Mouse (Mus musculus): Measurements from ENCODE around the gene Bcap31. TPM values are rescaled to one million over a fixed set of nuclear protein-coding genes. Genes with fewer than 3 reads are reported as not detected.

Bcap31 gene
- total RNA-seq, 1 experiment from 2014 or later = 262 TPM

DNA sequence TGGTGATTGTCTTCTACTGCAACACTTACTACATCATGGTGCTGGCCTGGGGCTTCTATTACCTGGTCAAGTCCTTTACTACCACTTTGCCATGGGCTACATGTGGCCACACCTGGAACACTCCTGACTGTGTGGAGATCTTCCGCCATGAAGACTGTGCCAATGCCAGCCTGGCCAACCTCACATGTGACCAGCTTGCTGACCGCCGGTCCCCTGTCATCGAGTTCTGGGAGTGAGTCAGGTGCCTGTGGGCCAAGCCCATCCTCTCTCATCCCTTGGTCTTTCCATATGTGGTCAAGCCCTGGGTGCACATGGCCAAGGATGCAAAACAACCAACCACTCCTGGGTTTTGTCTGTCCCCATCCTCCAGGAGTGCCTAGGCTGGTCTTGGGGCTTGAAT is 39.3 kb downstream of the Bcap31 start:
- no peak for DNase-seq

DNA sequence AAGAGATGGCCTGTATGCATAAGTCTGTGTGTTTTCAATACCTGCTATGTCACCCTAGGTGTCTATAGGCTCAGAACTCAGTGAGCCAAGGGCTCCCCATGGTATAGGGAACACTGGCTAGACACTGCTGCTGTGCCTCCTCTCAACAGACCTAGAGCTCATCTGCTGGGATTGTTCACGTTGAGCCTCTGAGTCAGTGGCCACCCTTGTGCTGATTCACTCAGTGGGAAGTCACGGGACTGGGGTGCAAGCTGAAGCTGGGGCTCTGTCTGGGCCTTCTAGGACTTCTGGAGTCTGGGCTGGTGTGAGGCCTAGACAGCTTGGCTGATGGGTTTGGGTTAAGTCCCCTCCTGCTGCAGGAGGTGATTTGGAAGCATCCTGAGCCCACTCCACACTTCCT is 40.7 kb downstream of the Bcap31 start:
- DNase-seq = peak; percentile 42

DNA sequence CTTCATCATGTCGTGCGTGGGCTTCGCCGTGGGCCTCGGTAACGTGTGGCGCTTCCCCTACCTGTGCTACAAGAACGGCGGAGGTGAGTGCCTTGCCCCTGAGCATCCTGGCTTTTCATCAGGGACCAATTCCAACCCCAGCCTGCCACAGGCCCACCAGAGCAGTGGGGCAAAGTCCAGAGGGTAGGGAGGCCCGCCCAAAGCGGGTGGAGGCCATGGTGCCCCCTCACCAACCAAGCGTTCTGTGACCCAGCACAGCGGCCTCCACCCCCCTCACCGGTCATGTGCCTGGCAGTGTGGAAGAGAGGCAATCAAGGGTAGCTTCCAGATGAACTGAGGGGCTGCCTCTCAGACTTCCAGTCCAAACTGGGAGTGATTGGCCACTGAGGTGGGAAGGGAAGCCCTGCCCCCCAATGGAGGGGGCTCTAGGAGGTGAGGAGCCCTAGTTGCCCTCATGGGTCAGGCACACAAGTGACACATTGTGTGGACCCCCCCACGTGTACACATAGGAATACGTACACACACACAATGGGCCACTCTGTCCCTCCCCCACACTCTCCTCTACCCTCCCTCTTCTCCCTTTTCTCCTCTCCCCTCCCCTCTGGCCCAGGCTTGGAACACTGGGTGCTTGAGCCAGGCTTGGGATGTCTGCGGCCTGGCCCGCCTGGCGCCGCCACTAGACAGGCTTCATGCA is 41.9 kb downstream of the Bcap31 start:
- DNase-seq = no peak

DNA sequence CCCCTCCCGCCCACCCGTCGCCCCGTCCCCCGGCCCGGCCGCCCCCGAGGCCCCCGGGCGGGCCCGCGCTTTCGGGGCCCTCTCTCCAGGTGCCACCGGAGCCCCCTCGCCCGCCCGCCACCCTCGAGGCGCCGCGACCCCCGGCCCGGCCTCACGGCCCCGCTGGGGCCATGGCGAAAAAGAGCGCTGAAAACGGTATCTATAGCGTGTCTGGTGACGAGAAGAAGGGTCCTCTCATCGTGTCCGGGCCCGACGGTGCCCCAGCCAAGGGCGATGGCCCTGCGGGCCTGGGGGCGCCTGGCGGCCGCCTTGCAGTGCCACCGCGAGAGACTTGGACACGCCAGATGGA is 42.4 kb downstream of the Bcap31 start:
- DNase-seq = no peak

DNA sequence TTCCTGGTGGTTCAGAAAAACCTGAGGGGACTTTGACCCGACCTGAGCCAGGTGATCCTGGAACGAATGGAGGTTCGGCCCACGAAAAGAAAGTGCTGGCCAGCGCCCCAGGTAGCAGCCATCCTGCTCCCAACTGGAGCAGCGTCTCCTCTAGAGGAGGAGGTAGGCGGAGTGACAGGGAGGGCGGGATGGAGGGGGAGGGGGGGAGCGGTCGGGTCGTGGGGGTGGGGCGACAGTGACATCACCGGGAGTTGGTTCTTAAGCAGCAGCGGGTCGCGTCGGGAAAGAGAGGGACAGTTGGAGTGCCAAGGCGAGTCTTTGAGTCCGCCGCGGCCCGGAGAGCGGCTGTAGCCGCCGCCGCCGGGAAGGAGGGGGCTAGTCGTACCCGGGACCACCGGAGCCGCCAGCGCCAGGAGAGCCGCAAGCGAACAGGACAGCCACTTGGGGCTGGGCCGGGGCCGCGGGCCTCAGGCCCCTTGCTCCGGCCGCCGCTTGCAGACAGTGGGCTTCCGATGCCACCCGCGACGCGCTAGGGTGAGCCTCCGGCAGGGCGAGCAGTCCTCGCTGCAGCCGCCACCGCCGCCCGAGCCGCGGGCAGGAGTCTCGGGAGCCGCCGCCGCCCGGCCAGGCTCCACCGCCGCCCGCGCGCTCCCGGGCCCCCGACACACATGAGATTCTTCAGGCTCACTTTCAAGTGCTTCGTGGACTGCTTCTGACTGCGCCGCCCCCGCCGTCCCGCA is 42.9 kb downstream of the Bcap31 start, which contains the start of gene Slc6a8:
Gene Slc6a8 (plus strand): TSS at position 272 of the 740 bp plus-strand sequence.
- DNase-seq = peak; percentile 83

DNA sequence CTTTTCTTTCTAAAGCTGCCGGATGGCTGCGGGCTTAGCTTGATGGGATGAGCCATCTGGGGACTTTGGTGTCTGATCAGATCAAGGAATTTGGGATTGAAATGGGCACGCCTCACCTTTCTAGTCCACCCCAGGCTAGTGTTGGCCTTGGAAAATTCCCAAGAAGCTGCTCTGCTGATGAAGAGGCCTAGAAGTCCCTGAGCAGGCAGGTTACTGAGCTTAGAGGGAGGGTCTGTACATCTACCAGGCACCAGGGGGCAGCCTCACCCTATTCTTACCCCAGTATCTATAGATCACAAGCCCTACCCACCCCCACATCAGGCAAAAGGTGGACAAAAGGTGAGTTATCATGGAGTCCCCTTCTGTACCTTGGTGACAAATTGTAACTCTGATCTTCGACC is 43.9 kb downstream of the Bcap31 start:
- DNase-seq = peak; percentile 61

DNA sequence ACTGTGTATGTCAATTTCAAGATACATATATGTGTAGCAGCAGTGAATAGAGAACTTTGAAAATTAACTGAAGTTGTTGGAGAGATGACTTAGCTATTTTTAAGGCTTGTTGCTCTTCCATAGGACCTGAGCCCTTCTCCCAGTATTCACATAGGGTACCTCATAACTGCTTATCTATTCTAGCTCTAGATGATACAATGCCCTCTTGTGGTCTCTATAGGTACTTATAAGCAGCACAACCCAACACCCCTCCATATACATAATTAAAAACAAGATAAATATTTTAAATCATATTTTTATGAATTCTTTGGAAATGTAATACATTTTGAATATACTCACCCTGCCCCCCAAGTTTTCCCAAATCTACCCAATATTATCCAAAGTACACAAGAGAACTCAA is 52.8 kb downstream of the Bcap31 start:
- DNase-seq = no peak

DNA sequence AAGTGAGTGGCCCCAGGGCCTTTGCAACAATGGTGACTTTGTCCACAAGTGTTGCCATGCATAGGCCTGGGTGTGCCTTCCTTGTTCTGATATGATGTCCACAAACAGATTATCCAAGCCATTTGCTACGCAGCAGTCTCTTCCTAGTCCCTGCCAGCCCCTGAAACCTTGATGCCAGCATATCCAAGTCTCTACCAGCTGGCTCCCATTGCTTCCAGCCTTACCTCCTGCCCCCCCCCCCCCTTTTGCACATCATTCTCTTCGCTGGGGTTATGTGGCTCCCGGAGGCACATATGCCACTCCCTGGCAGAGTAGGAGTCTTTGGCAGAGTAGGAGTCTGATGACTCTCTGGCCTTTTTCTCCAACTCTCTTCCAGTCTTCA is 55.7 kb downstream of the Bcap31 start:
- no peak for DNase-seq

DNA sequence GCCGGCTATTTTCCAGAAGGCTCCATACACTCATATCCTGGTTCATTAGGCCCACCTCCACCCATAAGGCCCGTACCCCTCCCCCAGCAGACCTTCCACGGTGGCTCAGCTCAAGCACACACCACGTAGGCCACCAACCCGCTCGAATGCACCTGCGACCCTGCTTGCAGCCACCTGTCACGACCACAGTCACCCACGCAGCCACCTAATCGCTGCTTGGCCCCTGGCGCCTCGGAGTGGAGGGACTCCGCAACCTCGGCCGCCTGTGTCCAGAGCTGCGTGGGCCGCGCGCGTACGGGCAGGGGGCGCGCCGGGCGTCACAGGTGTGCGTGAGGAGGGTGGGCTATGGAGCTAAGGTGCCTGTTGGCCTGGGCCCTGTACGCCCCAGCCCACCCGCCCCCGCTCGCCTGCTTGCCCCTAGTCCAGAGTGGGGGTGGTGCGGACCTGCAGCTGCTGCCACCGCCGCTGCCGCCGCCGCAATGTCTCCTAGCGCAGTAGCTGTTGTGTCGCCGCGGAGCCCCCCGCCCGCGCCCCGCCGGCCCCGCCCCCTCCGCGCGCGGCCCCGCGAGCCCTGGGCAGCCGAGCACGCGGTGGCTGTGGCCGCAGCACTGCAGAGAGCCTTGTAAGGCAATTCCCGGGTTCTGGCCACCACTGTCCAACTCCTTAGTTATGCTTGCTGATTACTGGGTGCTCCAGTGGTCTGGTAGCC is 56.2 kb downstream of the Bcap31 start, which contains the start of gene Pnck:
Gene Pnck (minus strand): TSS at position 543 of the 709 bp plus-strand sequence.
- no peak for DNase-seq

DNA sequence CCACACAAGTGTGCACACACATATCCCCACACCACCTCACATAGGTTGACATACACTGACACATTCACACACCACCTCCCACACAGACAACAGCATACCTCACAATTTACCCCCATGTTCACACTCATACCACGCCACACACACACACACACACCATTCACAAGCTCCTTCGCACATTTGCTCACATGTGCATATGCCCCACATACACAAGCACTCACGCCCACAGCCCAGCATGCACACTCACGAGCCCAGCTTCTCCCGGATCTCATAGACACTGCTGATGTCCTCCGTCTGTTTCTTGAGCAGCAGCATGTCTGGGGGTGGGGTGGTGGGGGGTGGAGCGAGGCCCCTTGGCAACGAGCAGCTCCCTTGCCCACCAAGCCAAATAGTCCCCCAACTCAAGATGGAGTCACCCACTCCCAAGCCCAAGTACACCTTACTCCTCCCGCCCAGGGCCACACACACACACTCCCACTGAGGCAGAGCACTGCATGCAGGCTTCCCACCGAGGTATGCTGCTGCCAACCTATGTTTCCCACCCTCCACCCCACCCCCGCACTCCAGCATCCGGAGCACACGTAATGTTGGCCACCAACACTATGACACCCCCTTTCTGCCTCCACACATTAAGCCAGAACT is 56.9 kb downstream of the Bcap31 start:
- DNase-seq = no peak

DNA sequence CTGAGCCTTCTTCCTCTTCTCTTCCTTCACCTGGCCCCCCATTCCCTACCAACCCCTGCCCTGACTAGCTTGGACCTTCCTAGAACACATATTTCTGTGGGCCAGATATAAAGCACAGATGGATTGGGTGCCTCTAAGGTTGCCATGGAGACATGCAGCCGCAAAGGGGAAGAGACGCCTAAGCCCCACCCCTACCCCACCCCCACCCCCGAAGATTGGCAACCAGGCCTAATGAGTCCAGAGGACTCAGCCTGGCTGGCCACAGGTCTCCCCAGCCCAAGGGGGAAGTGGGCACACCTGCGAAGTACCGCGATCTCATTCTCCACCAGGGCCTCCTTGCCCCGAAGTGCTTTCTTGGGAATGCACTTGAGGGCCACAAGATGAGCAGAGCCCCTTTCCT is 57.6 kb downstream of the Bcap31 start:
- no peak for DNase-seq

DNA sequence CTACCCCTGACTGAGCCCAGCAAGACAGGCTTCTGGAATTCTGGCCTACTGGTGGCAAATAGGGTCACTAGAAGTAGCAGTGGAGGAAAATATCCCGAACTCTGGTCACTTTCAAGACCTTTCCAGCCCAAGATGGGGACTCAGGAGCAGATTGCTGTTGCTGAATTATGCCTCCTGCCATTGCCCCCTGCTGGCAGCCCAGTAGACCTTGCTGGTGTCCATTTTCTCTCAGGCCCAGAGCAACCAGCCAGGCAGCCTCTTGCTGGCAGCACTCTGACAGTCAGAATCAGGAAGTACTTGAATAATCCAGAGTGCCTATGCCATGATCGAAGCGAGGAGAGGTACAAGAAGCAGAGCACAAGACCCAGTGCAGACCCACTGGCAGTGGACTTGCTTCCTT is 60.4 kb downstream of the Bcap31 start:
- DNase-seq = no peak

DNA sequence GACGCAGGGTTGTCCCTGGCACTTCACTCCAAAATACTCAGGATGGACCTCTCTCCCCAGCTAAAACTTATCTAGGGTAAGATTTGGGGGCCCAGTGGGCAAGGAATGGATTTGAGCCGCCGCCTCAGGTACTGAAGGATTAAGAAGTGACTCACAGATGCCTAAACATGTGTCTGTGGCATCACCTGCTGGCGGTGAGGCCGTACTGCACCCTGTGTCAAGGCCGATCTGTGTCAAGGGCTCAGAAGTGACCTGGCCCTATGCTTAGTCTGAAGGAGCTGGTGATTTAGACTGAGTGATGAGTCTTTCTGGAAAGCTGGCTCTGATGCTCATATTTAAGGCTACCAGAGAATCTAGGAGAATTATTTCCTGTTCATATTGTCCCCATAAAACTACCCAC is 61.8 kb downstream of the Bcap31 start:
- DNase-seq = peak; percentile 69

DNA sequence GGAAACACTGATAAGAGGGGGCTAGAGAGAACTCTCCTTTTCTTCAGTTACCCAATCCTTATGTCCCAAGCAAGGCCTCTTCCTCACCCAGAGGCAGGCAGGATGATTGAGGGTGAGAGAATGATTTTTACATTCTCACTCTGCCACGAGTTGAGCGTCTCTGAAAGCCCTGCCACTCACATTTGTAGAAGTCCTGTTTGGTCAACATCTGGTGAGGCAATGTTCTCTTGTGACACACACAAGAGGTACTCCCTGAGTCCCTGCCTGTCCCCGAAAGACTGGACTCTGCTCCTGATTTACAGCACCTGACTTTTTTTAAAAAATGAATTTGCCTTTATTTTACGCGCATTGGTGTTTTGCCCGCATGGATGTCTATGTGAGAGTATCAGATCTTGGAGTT is 62.6 kb downstream of the Bcap31 start:
- DNase-seq = no peak

DNA sequence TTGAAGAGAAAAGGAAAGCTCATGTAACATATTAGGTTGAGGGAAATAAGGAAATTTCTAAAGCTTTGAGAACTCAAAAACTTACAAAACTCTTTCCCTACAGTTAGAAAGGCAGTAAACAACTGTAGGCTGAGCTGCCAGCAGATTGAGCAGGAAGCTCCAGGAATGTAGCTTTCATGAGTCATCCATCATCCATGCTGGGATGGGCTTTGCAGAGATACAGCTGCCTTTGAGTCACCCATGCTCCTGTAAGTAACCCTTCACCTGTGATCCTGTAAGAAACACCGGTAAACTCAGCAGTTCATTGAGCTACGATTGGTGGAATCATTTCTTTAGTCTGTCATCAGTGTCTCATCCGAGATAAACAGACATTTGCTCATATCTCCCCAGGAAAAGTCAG is 65.1 kb downstream of the Bcap31 start:
- no peak for DNase-seq

DNA sequence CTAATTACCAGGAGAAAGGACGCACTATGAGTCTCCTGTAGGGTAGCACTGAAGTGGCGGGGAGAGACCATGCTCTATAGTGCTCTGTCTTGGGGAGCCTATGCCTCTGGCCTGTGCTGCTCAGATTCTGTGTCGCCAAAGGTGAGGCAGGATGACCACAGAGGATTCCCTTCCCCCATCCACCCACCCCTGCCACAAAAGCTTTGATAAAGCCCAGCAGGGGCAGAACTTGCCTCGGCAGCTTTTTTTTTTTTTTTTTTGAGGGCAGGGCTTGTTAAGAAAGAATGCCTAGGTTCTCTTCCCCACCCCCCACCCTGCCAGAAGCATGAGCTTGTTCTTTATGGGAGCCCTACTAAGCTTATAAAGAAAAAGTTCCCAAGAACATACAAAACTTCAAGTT is 70.9 kb downstream of the Bcap31 start:
- no peak for DNase-seq

DNA sequence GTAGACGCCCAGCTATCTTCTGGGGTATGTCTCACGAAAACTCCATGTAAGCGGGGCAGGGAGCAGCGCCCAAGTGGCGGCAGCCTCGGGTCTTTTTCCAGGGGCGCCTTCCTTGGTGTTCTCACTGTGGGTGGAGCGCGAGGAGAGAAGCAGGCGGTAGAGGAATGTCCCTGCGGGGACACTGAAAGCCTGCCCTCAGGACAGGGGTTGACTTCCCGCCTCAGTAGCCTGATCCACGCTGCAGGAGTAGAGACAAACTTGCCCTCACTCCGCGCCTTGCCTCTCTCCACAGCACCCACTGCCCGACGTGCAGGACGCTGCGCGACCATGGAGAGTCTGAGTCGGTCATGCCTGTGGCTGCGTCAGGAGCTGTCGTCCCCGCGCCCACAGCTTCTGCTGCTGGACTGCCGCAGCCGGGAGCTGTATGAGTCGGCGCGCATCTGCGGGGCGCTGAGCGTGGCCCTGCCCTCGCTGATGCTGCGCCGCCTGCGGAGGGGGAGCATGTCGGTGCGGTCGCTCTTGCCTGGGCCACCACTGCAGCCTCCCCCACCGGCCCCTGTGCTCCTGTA is 76.0 kb downstream of the Bcap31 start:
- DNase-seq = no peak

DNA sequence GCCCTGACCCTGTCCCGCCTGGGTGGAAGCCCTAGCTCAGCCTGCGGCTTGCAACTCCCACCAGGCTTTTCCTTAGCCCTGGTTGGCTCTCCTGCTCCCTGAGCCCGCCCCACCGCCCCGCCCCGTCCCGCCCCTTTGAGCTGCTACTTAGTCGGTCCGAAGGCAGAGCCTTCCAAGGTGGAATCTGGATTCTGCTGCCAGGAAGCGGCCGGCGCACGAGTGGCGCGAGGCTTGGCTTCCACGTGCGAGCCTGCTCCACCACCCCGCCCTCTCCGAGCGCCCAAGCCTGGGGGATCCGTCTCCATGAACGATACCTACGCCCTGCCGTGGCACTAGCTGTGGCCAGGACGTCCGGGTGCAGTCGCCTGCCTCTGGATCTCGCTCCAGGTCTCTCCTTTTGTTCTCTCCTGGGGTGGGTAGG is 76.7 kb downstream of the Bcap31 start, which contains the start of gene Dusp9:
Gene Dusp9 (plus strand): TSS at position 165 of the 421 bp plus-strand sequence.
- DNase-seq = peak; percentile 37

DNA sequence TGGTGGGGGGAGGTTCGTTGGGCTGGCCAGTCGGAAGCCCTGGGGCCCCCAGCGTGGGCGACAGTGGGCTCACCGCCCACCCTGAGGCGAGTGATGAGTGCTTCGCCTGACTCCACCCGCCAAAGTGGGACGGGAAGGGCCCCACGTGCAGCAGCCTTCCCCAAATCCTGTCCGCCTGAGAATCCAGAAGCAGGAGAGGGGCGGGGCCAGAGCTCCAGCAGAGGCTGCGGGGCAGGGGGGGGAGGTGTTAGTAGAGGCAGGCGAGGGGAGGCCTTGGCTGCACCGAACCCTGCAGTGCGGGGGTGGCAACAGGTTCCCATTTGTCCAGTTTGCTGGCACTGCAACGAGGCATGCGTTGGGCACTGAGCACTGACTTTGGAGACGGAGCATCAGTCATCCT is 78.6 kb downstream of the Bcap31 start:
- no peak for DNase-seq
